Mouse (Mus musculus) stomach, embryonic 15.5 days (tissue): ENCODE measurements around the gene Foxp1. TPM values are rescaled to one million over a fixed set of nuclear protein-coding genes. Genes with fewer than 3 reads are reported as not detected.

Source experiments
- ATAC-seq: fragments of 200-750 bp; cut with Nextera tagmentation; 2 replicates; pipeline ENCODE4 v1.8.0; 2017; ENCODE audit warnings: low read depth, moderate number of reproducible peaks, moderate TSS enrichment; ENCODE audit not compliant: insufficient read depth, low FRiP score
- H3K27ac ChIP-seq: fragments of 300-500 bp; sonication (generic); 2 replicates; pipeline ENCODE4 v1.5.1; 2015; ENCODE audit warnings: mild to moderate bottlenecking, inconsistent platforms
- H3K27me3 ChIP-seq: fragments of 300-500 bp; sonication (generic); replicated peaks from 2 replicates; pipeline ENCODE4 v1.6.1; 2015; ENCODE audit warnings: inconsistent platforms
- H3K36me3 ChIP-seq: fragments of 300-500 bp; sonication (generic); 2 replicates; pipeline ENCODE4 v1.6.1; 2015; ENCODE audit warnings: inconsistent platforms
- H3K4me1 ChIP-seq: fragments of 300-500 bp; sonication (generic); 2 replicates; pipeline ENCODE4 v1.6.1; 2015; ENCODE audit warnings: inconsistent platforms
- H3K4me2 ChIP-seq: fragments of 300-500 bp; sonication (generic); 2 replicates; pipeline ENCODE4 v1.6.1; 2015; ENCODE audit warnings: mild to moderate bottlenecking, inconsistent platforms
- H3K4me3 ChIP-seq: fragments of 300-500 bp; sonication (generic); replicated peaks from 2 replicates; pipeline ENCODE4 v1.5.1; 2015; ENCODE audit warnings: inconsistent platforms
- H3K9ac ChIP-seq: fragments of 300-500 bp; sonication (generic); 2 replicates; pipeline ENCODE4 v1.6.1; 2015; ENCODE audit warnings: inconsistent platforms
- H3K9me3 ChIP-seq: fragments of 300-500 bp; sonication (generic); 2 replicates; pipeline ENCODE4 v1.6.1; 2016; ENCODE audit warnings: inconsistent platforms
- WGBS: fragments of 180-500 bp; shearing (Covaris S2); methylation state at CpG from one replicate; pipeline ENCODE4 v1.1.7; 2015; 5-methylcytosine and 5-hydroxymethylcytosine counted together
- polyA plus RNA-seq: library from polyadenylated mRNA; unstranded; fragments of >200 nt; fragmentation: Nextera tagmentation; extraction: Ambion mirVana; gene quantifications from 2 replicates; pipeline ENCODE4 v1.2.1, GENCODE M21; 2015

Gene Foxp1
- polyA plus RNA-seq, 1 experiment from 2014 or later = 105 TPM

DNA sequence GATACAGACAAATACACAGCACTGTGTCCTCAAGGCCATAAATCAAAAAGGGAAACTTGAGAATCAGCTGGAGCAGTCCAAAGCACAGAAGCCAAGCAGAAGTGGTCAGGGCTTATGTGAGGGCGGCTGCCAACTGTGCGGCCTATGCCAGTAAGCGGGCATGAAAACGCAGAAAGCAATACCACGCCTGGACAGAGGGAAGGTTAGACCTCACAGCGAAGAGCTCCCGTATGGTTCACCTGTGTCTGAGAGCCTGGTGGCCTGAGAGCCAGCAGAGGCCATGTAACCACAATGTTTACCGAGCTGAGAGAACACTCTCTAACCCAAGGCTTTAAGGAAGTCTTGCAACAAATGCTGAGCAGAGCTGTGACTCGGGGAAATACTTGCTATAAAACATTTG lies 524.8 kb downstream of the Foxp1 start:
- Histone ChIP-seq H3K36me3 (no peaks in the 10 kb centered on the region), H3K9ac (no peak overlapping the region), H3K4me2 (no peak overlapping the region), H3K27me3 (no peaks in the 10 kb centered on the region), H3K4me3 (no peak overlapping the region), H3K9me3 (no peaks in the 10 kb centered on the region), H3K27ac (no peak overlapping the region), H3K4me1 (peaks cover 16% of the 10 kb centered on the region)
- WGBS = 74% methylated on average over 9 of the region's 9 CpGs
- ATAC-seq = no peak

- Histone ChIP-seq H3K27ac (no peak overlapping the region), H3K9me3 (no peaks in the 10 kb centered on the region), H3K27me3 (no peaks in the 10 kb centered on the region), H3K36me3 (no peaks in the 10 kb centered on the region), H3K4me3 (no peak overlapping the region), H3K4me2 (no peak overlapping the region), H3K4me1 (peaks cover 22% of the 10 kb centered on the region), H3K9ac (no peak overlapping the region)
- ATAC-seq = no peak
- 88% methylated on average over 2 of the region's 2 CpGs for WGBS
Measured at GRCm38 (mm10) chr6:98996822-98997221, 525.7 kb downstream of the Foxp1 start.

DNA sequence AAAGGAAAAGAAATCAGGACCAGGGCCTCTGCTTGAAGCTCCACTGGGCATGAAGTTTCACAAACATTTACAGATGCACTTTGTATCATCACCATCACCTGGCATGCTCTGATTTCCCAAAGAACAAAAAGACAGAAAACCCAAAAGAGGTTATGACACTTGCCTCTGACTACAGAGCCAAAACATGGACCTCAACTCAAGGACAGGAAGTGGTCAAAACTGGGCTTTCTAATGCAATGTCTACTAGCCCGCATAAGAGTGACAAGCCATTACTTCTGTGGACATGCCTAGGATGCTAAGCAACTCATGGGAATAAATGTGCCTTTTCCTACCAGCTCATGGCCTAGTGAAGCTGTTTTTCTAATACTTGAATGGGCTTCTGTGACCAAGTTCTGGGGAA lies 526.2 kb downstream of the Foxp1 start:
- Histone ChIP-seq H3K27me3 (no peaks in the 10 kb centered on the region), H3K27ac (no peak overlapping the region), H3K9me3 (no peaks in the 10 kb centered on the region), H3K4me3 (no peak overlapping the region), H3K9ac (no peak overlapping the region), H3K4me2 (no peak overlapping the region), H3K4me1 (peaks cover 27% of the 10 kb centered on the region), H3K36me3 (no peaks in the 10 kb centered on the region)
- no peak for ATAC-seq
- 74% methylated on average over 1 of the region's 1 CpGs for WGBS

DNA sequence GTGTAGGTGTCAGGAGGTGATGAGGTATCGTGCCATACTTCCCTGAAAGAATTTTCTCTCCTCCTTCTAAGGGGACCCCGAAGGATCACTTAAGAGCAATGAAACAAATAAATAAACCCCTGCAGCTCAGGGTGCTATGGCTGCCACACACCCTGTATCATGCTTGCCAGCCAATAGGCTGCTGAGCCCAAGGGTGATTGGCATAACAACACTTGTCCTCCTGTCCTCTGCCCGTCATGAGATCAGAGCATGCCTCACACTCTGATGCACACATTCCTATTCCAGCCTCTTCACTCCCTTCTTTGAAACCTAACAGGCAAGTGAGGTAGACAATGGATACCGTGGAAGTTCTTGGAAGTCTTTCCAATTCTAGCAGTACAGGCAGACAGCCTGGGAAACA lies 526.8 kb downstream of the Foxp1 start:
- H3K4me1 ChIP-seq = peaks cover 33% of the 10 kb centered on the region
- no peak overlapping the region for H3K9ac ChIP-seq
- H3K4me2 ChIP-seq = no peak overlapping the region
- H3K27me3 ChIP-seq = no peaks in the 10 kb centered on the region
- H3K36me3 ChIP-seq = no peaks in the 10 kb centered on the region
- no peaks in the 10 kb centered on the region for H3K9me3 ChIP-seq
- H3K27ac ChIP-seq = no peak overlapping the region
- no peak for ATAC-seq
- H3K4me3 ChIP-seq = no peak overlapping the region
- 64% methylated on average over 4 of the region's 4 CpGs for WGBS

DNA sequence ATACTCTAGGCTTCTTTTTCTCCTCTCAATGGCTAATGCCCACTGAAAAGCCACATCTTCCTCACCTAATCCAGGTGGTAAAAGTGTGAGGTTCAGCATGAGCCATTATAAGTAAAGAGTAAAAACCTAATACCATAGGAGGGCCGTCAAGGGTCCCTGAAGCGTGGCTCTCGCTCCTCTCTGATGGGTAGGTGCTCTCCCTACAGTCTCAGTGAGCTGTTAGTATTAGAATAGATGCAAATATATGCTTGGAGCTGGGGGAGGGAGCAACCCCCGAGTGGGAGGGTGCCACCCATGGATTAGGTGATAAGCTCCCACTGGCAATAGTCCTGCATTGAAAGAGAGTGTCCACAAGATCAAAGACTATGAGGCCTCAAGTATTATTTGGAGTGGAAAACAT lies 527.6 kb downstream of the Foxp1 start:
- H3K4me1 ChIP-seq = peaks cover 33% of the 10 kb centered on the region
- H3K27ac ChIP-seq = no peak overlapping the region
- no peak overlapping the region for H3K9ac ChIP-seq
- no peaks in the 10 kb centered on the region for H3K27me3 ChIP-seq
- H3K9me3 ChIP-seq = no peaks in the 10 kb centered on the region
- WGBS = 76% methylated on average over 4 of the region's 4 CpGs
- ATAC-seq = no peak
- no peak overlapping the region for H3K4me3 ChIP-seq
- H3K4me2 ChIP-seq = no peak overlapping the region
- no peaks in the 10 kb centered on the region for H3K36me3 ChIP-seq

GRCm38 (mm10) chr6:98994104-98994787 lies 528.3 kb downstream of the Foxp1 start:
- H3K27ac ChIP-seq = no peak overlapping the region
- H3K4me3 ChIP-seq = no peak overlapping the region
- WGBS = 76% methylated on average over 21 of the region's 21 CpGs
- H3K36me3 ChIP-seq = no peaks in the 10 kb centered on the region
- peaks cover 33% of the 10 kb centered on the region for H3K4me1 ChIP-seq
- no peaks in the 10 kb centered on the region for H3K9me3 ChIP-seq
- no peak for ATAC-seq
- no peak overlapping the region for H3K9ac ChIP-seq
- H3K4me2 ChIP-seq = no peak overlapping the region
- no peaks in the 10 kb centered on the region for H3K27me3 ChIP-seq

GRCm38 (mm10) chr6:98993231-98993630 lies 529.3 kb downstream of the Foxp1 start:
- no peak overlapping the region for H3K27ac ChIP-seq
- H3K4me2 ChIP-seq = no peak overlapping the region
- 50% methylated on average over 3 of the region's 3 CpGs for WGBS
- H3K27me3 ChIP-seq = no peaks in the 10 kb centered on the region
- no peak overlapping the region for H3K4me3 ChIP-seq
- H3K9me3 ChIP-seq = no peaks in the 10 kb centered on the region
- no peaks in the 10 kb centered on the region for H3K36me3 ChIP-seq
- no peak overlapping the region for H3K9ac ChIP-seq
- peaks cover 33% of the 10 kb centered on the region for H3K4me1 ChIP-seq
- no peak for ATAC-seq

DNA sequence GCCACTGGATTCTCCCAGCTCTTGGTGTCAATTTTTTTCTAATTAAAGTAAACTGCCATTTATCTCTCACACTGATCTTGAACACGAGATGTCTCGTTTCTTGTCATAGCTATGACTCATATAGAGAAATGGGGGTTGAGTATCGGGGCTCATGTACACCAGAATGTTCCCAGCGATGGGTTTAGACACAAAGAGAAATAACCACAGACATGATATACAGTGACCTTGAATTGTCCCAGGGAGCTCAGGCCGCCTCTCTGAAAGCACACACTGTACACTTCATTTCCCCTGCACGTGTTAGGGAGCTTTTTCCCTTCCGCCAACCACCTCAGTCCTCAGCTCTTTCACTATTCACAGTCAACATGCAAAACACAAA lies 529.8 kb downstream of the Foxp1 start:
- H3K9me3 ChIP-seq = no peaks in the 10 kb centered on the region
- H3K4me1 ChIP-seq = peaks cover 33% of the 10 kb centered on the region
- H3K27me3 ChIP-seq = no peaks in the 10 kb centered on the region
- 52% methylated on average over 7 of the region's 7 CpGs for WGBS
- no peak overlapping the region for H3K9ac ChIP-seq
- ATAC-seq = no peak
- no peak overlapping the region for H3K4me2 ChIP-seq
- H3K4me3 ChIP-seq = no peak overlapping the region
- no peaks in the 10 kb centered on the region for H3K36me3 ChIP-seq
- no peak overlapping the region for H3K27ac ChIP-seq

DNA sequence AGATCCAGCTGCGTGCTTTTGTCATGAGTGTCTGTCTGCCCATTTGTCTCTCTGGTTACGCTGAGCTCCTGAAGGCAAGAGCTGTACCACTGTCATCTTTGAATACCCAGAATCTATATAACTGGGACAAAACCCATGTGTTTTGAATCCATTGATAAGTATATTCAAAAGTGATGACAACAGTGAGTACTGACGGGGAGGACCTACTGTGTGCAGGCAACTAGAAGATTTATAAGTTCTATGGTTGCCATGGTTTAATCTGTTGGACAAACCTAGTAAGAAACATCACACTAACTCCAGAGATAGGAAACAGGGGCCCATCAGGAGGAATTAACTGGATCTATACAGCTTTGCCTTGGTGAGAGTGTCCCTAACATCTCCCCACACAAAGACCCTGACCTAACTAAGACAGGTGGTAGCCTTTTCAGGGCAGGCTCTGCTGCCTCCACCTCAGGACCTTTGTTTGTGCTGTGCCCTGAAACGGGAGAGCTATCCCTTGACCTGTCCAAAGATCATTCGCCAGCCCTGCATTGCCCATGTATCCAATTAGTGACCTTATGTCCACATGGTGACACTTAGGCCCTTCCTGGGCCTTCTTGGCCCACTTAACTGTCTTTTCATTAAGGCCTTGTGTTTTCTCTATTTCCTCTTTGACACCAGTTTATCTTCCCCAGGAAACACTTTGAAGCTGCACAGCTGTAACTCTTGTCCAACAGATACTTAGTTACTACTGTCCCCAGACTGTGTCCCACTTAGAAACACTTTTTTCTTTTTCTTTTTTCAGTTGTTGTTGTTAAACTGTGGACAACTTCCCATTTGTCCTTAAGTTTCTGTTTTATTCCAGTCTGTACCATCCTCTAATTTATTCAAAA lies 530.4 kb downstream of the Foxp1 start:
- 75% methylated on average over 5 of the region's 5 CpGs for WGBS
- ATAC-seq = no peak
- Histone ChIP-seq H3K9me3 (no peaks in the 10 kb centered on the region), H3K4me2 (no peak overlapping the region), H3K36me3 (no peaks in the 10 kb centered on the region), H3K27ac (no peak overlapping the region), H3K4me3 (no peak overlapping the region), H3K4me1 (peaks cover 33% of the 10 kb centered on the region), H3K27me3 (no peaks in the 10 kb centered on the region), H3K9ac (no peak overlapping the region)

GRCm38 (mm10) chr6:98987533-98988169 lies 534.9 kb downstream of the Foxp1 start:
- no peaks in the 10 kb centered on the region for H3K9me3 ChIP-seq
- peaks cover 18% of the 10 kb centered on the region for H3K4me1 ChIP-seq
- no peaks in the 10 kb centered on the region for H3K27me3 ChIP-seq
- H3K4me3 ChIP-seq = no peak overlapping the region
- H3K27ac ChIP-seq = no peak overlapping the region
- no peak overlapping the region for H3K9ac ChIP-seq
- H3K4me2 ChIP-seq = no peak overlapping the region
- no peak for ATAC-seq
- no peaks in the 10 kb centered on the region for H3K36me3 ChIP-seq
- WGBS = 75% methylated on average over 6 of the region's 6 CpGs

GRCm38 (mm10) chr6:98985452-98985851 lies 537.1 kb downstream of the Foxp1 start:
- Histone ChIP-seq H3K36me3 (no peaks in the 10 kb centered on the region), H3K4me1 (no peaks in the 10 kb centered on the region; the same call in 1 of the 2 replicates), H3K9me3 (no peaks in the 10 kb centered on the region), H3K27ac (0 out of 2 replicates have a peak overlapping the region, but pooled peaks have one; percentile 6), H3K4me3 (no peak overlapping the region), H3K9ac (no peak overlapping the region), H3K27me3 (no peaks in the 10 kb centered on the region), H3K4me2 (no peak overlapping the region)
- no peak for ATAC-seq
- 70% methylated on average over 2 of the region's 2 CpGs for WGBS

GRCm38 (mm10) chr6:98984626-98985025 lies 537.9 kb downstream of the Foxp1 start:
- 78% methylated on average over 6 of the region's 6 CpGs for WGBS
- no peak overlapping the region for H3K4me3 ChIP-seq
- H3K36me3 ChIP-seq = no peaks in the 10 kb centered on the region
- no peaks in the 10 kb centered on the region for H3K27me3 ChIP-seq
- ATAC-seq = no peak
- H3K4me1 ChIP-seq = no peaks in the 10 kb centered on the region; the same call in 1 of the 2 replicates
- H3K27ac ChIP-seq = no peak overlapping the region
- H3K4me2 ChIP-seq = no peak overlapping the region
- H3K9me3 ChIP-seq = no peaks in the 10 kb centered on the region
- no peak overlapping the region for H3K9ac ChIP-seq
